Mouse (Mus musculus) right cerebral cortex, adult 2 months (tissue): Measurements from ENCODE around the gene Efna1.

Source experiments
- DNase-seq, 2 experiments: peaks; one replicate each; pipeline ENCODE4 v3.0.0; 2021 to 2022; ENCODE audit warnings: low spot score in 2 of 2

Gene Efna1

GRCm38 (mm10) chr3:89279153-89279890 is 1.6 kb downstream of the Efna1 start:
- DNase-seq: peak; percentile 78 to 79

GRCm38 (mm10) chr3:89278643-89279042 is 2.3 kb downstream of the Efna1 start:
- no peak for DNase-seq

GRCm38 (mm10) chr3:89278107-89278506 is 2.8 kb downstream of the Efna1 start:
- no peak for DNase-seq

- no peak for DNase-seq
Observed at GRCm38 (mm10) chr3:89277281-89278021, 3.5 kb downstream of the Efna1 start.

GRCm38 (mm10) chr3:89276061-89276460 is 4.9 kb downstream of the Efna1 start:
- DNase-seq: no peak

- no peak for DNase-seq
Observed at GRCm38 (mm10) chr3:89271760-89272159, 9.2 kb downstream of the Efna1 start.

GRCm38 (mm10) chr3:89270891-89271290 is 10.1 kb downstream of the Efna1 start:
- DNase-seq: peak; percentile 68 to 74

- peak; percentile 83 to 85 for DNase-seq
Observed at GRCm38 (mm10) chr3:89270051-89270755, 10.7 kb downstream of the Efna1 start, which contains the start of gene Slc50a1. Slc50a1 (minus strand) TSS chr3:89270570.

- no peak for DNase-seq
Observed at GRCm38 (mm10) chr3:89268916-89269315, 12.0 kb downstream of the Efna1 start.

- peak; percentile 85 for DNase-seq
Observed at GRCm38 (mm10) chr3:89266439-89266893, 14.5 kb downstream of the Efna1 start.

GRCm38 (mm10) chr3:89262417-89262816 is 18.5 kb downstream of the Efna1 start:
- DNase-seq: no peak

- DNase-seq: no peak
Observed at GRCm38 (mm10) chr3:89260211-89260610, 20.7 kb downstream of the Efna1 start.

GRCm38 (mm10) chr3:89259076-89259475 is 21.9 kb downstream of the Efna1 start, which contains the start of gene Dpm3:
Dpm3 (plus strand) TSS chr3:89259358.
- DNase-seq: no peak

GRCm38 (mm10) chr3:89256177-89256576 is 24.8 kb downstream of the Efna1 start:
- DNase-seq: no peak

GRCm38 (mm10) chr3:89254994-89255393 is 25.9 kb downstream of the Efna1 start:
- no peak for DNase-seq

GRCm38 (mm10) chr3:89251365-89251895 is 29.5 kb downstream of the Efna1 start:
- DNase-seq: no peak

GRCm38 (mm10) chr3:89250435-89251040 is 30.4 kb downstream of the Efna1 start:
- no peak for DNase-seq

GRCm38 (mm10) chr3:89247466-89247865 is 33.5 kb downstream of the Efna1 start:
- no peak for DNase-seq

GRCm38 (mm10) chr3:89246261-89247100 is 34.5 kb downstream of the Efna1 start, which contains the start of gene Trim46:
Trim46 (minus strand) TSS chr3:89246309.
- peak; percentile 91 to 92 for DNase-seq

- DNase-seq: peak; percentile 70 to 75
Observed at GRCm38 (mm10) chr3:89245688-89246171, 35.2 kb downstream of the Efna1 start, which contains the start of gene Krtcap2. Krtcap2 (plus strand) TSS chr3:89245966.
